Mouse (Mus musculus) cerebellum, postnatal 10 days (tissue): ENCODE data around the gene Vac14.
A peak's percentile ranks its signal among the peaks of the same experiment; 100 is the strongest.

Experiments used
- DNase-seq, 2 experiments: peaks; one replicate each; pipeline ENCODE4 v3.0.0; 2021; ENCODE audit warnings: mixed read lengths in 2 of 2

Vac14 gene

GRCm38 (mm10) chr8:110718969-110719670 lies 100.7 kb downstream of the Vac14 start:
- DNase-seq, result peak; percentile 81 to 87

GRCm38 (mm10) chr8:110719898-110720653 lies 101.7 kb downstream of the Vac14 start:
- no peak for DNase-seq

- DNase-seq, result peak; percentile 88 to 92
Observed at GRCm38 (mm10) chr8:110720685-110721598, 102.6 kb downstream of the Vac14 start, which contains the start of gene Mtss1l. Gene Mtss1l (plus strand): TSS chr8:110721476.

DNA sequence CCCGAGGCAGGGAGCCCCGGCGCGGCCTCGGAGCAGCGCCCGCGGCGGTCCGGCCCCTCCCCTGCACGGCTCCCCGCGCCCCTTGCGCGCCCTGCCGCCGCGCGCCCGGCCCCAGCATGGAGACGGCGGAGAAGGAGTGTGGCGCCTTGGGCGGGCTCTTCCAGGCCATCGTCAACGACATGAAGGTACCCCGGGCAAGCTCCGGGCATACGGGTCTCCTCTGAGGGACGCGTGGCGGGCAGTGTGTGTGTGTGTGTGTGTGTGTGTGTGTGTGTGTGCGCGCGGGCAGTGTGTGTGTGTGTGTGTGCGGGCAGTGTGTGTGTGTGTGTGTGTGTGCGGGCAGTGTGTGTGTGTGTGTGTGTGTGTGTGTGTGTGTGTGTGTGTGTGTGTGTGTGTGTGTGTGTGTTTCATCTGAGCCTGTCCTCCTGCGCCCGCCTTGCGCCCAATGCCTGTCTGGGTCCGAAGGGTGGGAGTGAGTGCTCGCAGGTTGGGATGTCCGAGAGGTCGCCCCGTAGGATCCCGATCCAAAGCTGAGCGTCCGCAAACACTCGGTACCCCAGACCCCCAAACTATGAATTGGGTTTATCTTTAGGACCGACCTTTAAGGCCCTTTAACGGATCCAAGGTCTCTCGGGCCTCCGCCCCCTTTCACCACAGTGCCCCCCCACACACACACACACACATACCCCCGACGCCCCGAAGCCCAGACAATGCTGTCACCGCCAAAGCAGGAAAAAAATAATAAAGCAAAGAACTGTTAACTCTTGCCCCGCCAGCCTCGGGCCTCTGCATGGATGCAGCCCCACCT lies 103.4 kb downstream of the Vac14 start:
- DNase-seq, result peak; percentile 71 to 77

GRCm38 (mm10) chr8:110722414-110723011 lies 104.1 kb downstream of the Vac14 start:
- DNase-seq, result peak; percentile 71 to 74

- DNase-seq, result no peak
Observed at GRCm38 (mm10) chr8:110724493-110724892, 106.1 kb downstream of the Vac14 start.

GRCm38 (mm10) chr8:110725084-110725838 lies 106.9 kb downstream of the Vac14 start:
- DNase-seq, result peak; percentile 35 to 60

GRCm38 (mm10) chr8:110726893-110727292 lies 108.5 kb downstream of the Vac14 start:
- peak; percentile 96 to 97 for DNase-seq

DNA sequence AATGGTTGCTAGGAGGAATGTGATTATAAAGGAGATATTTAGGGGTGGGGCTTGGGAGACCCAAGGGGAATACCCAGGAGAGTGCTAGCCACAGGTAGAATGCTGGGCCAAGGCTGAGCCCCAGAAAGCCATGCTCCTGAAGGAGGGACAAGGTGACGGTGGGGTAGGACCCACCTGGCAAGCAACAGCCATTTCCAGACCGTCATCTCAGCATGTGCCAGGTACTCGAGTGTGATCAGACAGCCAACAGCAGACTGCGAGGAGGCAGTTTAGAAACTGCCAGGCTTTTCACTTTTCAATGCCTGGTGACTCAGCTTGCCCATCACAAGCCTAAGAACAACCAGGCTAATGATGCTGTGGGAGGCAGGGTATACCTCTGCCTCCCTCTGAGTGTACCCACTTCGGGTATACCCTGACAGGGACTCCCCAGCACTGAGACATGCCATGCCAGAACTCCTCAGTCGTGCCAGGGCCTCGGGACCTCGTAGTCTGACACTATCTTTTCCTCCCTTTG lies 113.0 kb downstream of the Vac14 start:
- DNase-seq, result peak in 1 of 2 experiments; percentile 11

DNA sequence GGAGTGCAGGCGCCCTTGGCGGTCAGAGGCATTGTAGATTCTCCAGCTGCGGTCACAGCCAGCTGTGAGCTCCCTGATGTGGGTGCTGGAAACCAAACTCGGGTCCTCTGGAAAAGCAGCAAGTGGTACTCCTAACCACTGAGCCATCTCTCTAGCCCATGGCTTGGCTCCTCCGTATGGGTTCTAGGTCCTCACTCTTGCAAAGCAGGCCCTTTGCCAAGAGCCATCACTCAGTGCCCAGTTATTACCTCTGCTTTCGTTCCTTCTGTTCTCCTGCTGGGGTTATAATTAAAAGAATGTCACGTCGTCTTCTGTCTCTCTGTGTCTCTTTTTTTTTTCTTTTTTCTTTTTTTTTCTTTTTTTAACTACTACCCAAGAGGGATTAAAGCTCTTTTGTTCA lies 114.7 kb downstream of the Vac14 start:
- peak; percentile 48 to 58 for DNase-seq

DNA sequence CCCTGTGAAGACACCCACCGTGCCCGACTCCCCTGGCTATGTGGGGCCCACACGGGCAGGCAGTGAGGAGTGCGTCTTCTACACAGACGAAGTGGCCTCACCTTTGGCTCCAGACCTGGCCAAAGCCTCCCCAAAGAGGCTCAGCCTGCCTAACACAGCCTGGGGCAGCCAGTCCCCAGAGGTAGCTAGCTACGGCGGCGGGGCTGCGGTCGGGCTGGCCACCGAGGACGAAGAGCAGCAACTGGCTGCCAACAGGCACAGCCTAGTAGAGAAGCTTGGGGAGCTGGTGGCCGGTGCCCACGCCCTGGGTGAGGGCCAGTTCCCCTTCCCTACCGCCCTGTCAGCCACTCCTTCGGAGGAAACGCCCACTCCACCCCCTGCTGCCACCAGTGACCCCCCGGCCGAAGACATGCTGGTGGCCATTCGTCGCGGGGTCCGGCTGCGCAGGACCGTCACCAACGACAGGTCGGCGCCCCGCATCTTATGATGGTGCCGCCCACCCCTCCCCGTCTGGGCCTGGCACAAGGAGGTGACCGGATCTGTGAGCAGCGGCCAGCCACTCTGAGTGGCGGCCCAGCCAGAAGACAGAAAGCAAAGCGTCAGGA lies 120.3 kb downstream of the Vac14 start:
- peak in 1 of 2 experiments; percentile 45 for DNase-seq

DNA sequence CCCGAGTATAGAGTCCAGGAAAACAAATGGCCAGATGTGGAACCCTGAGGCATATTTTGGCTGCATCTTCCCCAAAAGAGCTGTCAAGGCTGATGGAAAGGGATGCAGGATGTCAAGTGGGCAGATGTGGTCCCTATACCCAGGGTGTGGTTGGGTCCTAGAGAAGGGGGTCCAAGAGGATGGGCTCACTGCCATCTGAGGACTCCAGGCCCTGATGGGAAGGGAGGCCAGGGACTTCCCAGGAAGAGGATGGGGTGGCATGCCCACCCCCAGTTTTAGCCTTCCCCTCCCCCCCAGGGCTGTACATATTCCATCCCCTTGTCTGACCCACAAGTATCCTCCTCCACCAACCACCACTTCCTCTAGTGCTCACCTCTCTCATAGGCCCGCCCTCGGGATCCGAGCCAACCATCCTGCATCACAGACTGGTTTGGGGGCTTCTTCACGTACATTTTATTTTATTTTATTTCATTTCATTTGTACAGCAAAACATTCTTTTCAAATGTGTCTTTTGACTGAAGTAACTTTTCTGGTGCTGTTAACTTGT lies 122.3 kb downstream of the Vac14 start:
- peak; percentile 48 to 60 for DNase-seq

DNA sequence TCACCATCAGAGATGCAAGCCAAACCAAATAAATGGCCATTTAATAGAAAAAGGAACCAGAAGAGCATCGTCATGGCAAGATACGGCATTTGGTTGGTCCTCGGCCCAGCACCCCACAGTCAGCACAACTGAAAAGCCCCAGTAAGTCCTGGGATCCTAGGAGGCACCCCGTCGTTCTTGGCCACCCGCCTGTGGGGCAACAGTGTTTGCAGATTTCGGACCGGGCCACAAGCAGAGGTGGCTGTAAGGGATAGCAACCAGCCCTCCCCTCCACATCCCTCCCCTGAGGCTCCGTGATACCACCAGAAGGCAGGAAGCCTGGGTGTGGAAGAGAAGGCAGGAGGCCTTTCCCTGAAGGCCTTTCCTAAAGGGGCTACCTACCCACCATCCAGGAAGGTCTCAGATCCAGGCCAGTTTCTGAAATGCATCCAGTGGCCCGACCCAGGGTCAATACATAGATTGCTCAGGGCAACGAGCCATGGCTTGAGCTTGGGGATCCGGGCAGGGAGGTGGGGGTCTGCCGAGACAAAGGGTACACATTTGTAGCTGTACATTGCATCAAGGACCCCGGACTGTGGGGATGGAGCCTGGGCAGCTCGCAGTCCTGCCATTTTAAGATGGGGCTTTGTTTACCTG lies 123.5 kb downstream of the Vac14 start:
- peak; percentile 52 to 55 for DNase-seq

- peak in 1 of 2 experiments; percentile 20 for DNase-seq
Observed at GRCm38 (mm10) chr8:110742452-110742818, 124.0 kb downstream of the Vac14 start.

DNA sequence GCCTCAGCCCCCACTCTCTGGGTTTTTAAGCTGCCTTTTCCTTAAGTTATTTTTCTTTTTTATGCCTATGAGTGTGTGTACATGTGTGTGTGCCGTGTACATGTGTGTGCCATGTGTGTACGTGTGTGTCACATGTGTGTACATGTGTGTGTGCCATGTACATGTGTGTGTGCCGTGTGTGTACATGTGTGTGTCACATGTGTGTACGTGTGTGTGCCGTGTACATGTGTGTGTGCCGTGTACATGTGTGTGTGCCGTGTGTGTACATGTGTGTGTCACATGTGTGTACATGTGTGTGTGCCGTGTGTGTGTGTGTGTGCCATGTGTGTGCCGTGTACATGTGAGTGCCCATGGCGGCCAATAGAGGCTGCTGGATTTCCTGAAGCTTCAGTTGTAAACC lies 126.8 kb downstream of the Vac14 start:
- DNase-seq, result no peak

DNA sequence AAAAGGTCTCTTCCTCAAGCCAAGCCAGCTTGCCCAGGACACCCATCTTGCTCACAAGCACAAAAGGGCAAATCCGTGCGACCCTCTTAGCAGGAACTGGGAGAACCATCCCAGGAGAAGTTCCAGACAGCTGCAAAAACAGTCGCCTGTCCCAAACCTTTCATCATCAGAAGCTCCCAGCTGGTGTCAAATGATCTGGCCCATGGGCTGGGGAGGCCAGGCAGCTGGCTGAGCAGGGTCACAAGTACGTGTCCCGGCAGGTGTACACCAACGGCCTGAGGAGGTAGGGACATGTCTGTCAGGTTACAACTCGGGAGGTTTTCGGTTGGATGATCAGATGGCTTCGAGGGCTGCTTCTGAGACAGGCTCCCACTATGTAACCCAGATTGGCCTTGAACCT lies 128.3 kb downstream of the Vac14 start:
- no peak for DNase-seq

DNA sequence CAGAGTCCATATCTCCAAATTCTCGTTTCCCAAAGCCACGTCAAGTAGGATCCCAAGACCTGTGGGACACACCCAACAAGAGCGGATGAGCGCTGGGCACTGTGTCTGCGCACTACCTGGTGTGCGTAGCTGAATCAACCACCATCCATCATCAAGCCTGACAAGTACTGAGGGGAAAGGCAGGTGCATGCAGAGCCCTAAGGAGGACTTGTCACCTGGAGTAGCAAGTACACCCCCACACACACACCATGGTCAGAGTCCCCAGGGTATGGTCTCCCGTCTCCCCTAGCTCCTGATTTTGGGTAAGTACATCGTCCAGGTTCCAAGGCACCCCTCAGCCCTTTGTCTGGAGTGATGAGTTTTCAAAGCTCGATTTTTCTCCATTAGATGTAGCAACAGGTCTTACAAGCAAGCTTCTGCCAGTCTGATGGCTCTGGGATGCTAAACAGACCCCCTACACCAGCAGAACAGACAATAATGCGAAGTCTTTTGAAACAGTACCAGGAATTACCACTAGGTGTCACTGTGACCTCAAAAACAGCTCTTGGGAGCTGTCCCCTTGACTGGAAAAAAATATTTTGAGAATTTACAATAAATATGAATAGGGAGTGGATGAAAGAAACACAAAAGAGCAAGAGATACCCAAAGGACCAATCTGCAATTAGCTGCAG lies 131.2 kb downstream of the Vac14 start:
- DNase-seq, result peak; percentile 78 to 90

DNA sequence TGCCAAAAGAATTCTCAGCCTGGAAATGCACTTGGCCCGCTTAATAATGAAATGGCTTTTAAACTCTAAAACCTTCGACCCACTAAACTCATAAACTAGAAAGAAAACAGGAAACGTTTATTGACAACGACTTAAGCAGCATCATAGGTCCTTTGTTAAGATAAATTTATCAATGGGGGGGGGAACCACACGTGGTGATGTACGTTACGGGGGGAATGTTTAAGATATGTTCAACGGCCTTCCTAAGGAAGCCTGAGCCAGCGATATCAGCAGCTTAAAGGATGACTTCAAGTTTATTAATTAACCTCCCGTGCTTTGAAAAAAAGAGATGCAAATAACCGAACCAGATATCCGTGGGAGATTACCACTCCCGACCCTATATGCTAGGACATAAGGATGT lies 131.9 kb downstream of the Vac14 start:
- no peak for DNase-seq

GRCm38 (mm10) chr8:110751490-110751889 lies 133.1 kb downstream of the Vac14 start:
- DNase-seq, result no peak
